Mouse (Mus musculus) lung, embryonic 15.5 days (tissue): Measurements from ENCODE around the gene Hoxd12. TPM values are rescaled to one million over a fixed set of nuclear protein-coding genes. Genes with fewer than 3 reads are reported as not detected.

Experiments
- ATAC-seq: fragments of 200-750 bp; cut with Nextera tagmentation; 2 replicates; pipeline ENCODE4 v1.8.0; 2017; ENCODE audit warnings: moderate number of reproducible peaks, borderline replicate concordance; ENCODE audit not compliant: low FRiP score, low TSS enrichment; ENCODE audit errors: extremely low read depth
- H3K27ac ChIP-seq: fragments of 300-500 bp; sonication (generic); 2 replicates; pipeline ENCODE4 v1.5.1; 2015; ENCODE audit warnings: moderate library complexity, mild to moderate bottlenecking, inconsistent platforms
- H3K27me3 ChIP-seq: fragments of 300-500 bp; sonication (generic); 2 replicates; pipeline ENCODE4 v1.6.1; 2015; ENCODE audit warnings: inconsistent platforms
- H3K36me3 ChIP-seq: fragments of 300-500 bp; sonication (generic); 2 replicates; pipeline ENCODE4 v1.6.1; 2015; ENCODE audit warnings: inconsistent platforms
- H3K4me1 ChIP-seq: fragments of 300-500 bp; sonication (generic); 2 replicates; pipeline ENCODE4 v1.6.1; 2015; ENCODE audit warnings: inconsistent platforms
- H3K4me2 ChIP-seq: fragments of 300-500 bp; sonication (generic); 2 replicates; pipeline ENCODE4 v1.6.1; 2015; ENCODE audit warnings: inconsistent platforms, mild to moderate bottlenecking, moderate library complexity
- H3K4me3 ChIP-seq: fragments of 300-500 bp; sonication (generic); 2 replicates; pipeline ENCODE4 v1.5.1; 2015; ENCODE audit warnings: mild to moderate bottlenecking, inconsistent platforms
- H3K9ac ChIP-seq: fragments of 300-500 bp; sonication (generic); 2 replicates; pipeline ENCODE4 v1.6.1; 2015; ENCODE audit warnings: inconsistent platforms
- H3K9me3 ChIP-seq: fragments of 300-500 bp; sonication (generic); 2 replicates; pipeline ENCODE4 v1.6.1; 2016; ENCODE audit warnings: inconsistent platforms
- WGBS: fragments of 180-500 bp; shearing (Covaris S2); methylation state at CpG from one replicate; pipeline ENCODE4 v1.1.7; 2015; 5-methylcytosine and 5-hydroxymethylcytosine counted together
- polyA plus RNA-seq: library from polyadenylated mRNA; unstranded; fragments of >200 nt; fragmentation: Nextera tagmentation; extraction: Ambion mirVana; gene quantifications from 2 replicates; pipeline ENCODE4 v1.2.1, GENCODE M21; 2015

Gene Hoxd12
- polyA plus RNA-seq = not detected in 2 replicates

DNA sequence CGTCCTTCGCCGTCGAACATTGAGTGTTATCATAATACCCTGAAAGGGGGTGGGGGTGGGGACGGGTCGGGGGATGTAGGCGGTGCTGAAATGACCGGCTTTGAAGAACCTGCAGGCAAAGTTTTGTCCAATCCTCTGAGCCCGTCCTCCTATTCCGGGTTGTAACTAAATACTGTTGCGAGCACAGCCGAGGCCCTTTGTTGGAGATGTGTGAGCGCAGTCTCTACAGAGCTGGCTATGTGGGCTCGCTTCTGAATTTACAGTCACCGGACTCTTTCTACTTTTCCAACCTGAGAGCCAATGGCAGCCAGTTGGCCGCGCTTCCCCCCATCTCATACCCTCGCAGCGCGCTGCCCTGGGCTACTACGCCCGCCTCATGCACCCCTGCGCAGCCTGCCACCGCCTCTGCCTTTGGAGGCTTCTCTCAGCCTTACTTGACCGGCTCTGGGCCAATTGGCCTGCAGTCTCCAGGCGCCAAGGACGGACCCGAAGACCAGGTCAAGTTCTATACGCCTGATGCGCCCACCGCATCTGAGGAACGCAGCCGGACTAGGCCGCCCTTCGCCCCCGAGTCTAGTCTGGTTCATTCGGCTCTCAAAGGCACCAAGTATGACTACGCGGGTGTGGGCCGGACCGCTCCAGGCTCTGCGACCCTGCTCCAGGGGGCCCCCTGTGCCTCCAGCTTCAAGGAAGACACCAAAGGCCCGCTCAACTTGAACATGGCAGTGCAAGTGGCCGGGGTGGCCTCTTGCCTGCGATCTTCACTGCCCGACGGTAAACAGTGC is at the start of gene Hoxd12:
Hoxd12 (plus strand) TSS at position 133 of the 785 bp plus-strand sequence.
- peaks cover 99% of the 10 kb centered on the region for H3K27me3 ChIP-seq
- ATAC-seq = no peak
- H3K4me2 ChIP-seq = no peak within 1 kb of the TSS
- 3% methylated on average over 47 of the region's 47 CpGs for WGBS
- H3K9ac ChIP-seq = no peak within 1 kb of the TSS
- H3K4me3 ChIP-seq = no peak within 1 kb of the TSS
- no peak within 1 kb of the TSS for H3K27ac ChIP-seq
- peaks cover 5% of the 10 kb centered on the region; the same call in 1 of the 2 replicates for H3K4me1 ChIP-seq
- no peaks in the 10 kb centered on the region for H3K36me3 ChIP-seq
- H3K9me3 ChIP-seq = no peaks in the 10 kb centered on the region

DNA sequence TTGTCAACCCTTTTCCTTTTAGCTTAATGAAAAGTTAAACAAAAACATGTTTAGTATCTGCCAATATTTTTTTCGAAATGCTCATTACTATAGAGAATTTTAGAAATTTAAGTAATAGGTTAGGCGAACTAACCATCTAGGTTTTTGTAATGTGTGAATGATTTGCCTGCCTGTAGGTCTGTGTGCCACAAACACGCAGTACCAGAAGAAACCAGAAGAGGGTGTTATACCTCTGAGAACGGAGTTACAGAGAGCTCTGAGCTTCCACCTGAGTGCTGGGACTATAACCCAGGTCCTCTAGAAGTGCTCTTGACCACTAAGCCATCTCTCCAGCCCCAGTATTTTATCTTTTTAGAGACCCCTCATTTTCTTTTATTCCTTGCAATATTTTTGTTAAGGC is 39.4 kb upstream of the Hoxd12 start:
- no peak for ATAC-seq

DNA sequence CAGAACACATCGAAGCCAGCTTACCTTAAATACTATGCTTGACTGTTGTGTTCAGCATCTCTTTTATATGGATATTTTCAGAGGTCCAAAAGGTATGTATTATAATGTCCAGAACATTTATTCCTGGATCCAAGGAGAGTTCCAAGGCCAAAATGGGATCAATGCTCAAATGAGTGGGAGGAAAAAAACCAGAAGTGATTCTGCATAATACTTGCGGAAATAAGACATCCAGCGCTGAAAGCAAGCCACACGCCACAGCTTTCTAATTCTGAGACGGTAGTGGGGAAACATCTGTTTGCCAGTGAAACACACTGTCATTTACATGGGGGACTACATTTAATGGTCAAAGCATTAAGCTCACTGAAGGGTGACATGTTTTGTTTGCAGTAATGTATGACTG is 32.4 kb upstream of the Hoxd12 start:
- no peak for ATAC-seq
- no peaks in the 10 kb centered on the region for H3K9me3 ChIP-seq
- WGBS = 71% methylated on average over 5 of the region's 5 CpGs
- no peaks in the 10 kb centered on the region for H3K4me1 ChIP-seq
- H3K4me2 ChIP-seq = no peak overlapping the region
- no peak overlapping the region for H3K27ac ChIP-seq
- H3K9ac ChIP-seq = no peak overlapping the region
- H3K4me3 ChIP-seq = no peak overlapping the region
- H3K36me3 ChIP-seq = no peaks in the 10 kb centered on the region
- H3K27me3 ChIP-seq = peaks cover 36% of the 10 kb centered on the region

More for the DNA sequence above, 39.4 kb upstream of the Hoxd12 start:
- Histone ChIP-seq H3K4me1 (no peaks in the 10 kb centered on the region), H3K9me3 (no peaks in the 10 kb centered on the region), H3K27ac (no peak overlapping the region), H3K4me3 (no peak overlapping the region), H3K9ac (no peak overlapping the region), H3K27me3 (no peaks in the 10 kb centered on the region), H3K36me3 (no peaks in the 10 kb centered on the region), H3K4me2 (no peak overlapping the region)
- 64% methylated on average over 4 of the region's 4 CpGs for WGBS

DNA sequence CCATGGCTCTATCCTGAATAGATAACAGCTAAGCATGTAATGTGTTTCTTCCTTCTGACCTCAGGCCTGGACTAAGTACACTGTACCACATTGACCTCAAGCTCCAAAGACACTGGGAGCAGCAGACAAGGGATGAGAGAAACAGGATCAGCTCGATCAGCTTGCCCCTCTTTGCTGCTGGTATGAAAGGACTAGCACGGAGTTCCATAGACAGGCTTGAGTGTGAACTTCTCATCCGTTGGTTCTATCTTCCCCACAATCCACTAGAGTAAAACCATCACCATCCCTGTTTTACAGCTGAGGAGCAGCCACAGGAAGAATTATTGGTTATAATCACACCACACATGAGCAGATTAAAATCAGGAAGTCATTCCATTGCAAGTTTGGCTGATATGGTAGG is 29.2 kb upstream of the Hoxd12 start:
- peaks cover 68% of the 10 kb centered on the region for H3K27me3 ChIP-seq
- H3K27ac ChIP-seq = no peak overlapping the region
- no peak overlapping the region for H3K4me2 ChIP-seq
- H3K4me1 ChIP-seq = no peaks in the 10 kb centered on the region
- no peaks in the 10 kb centered on the region for H3K36me3 ChIP-seq
- 79% methylated on average over 3 of the region's 3 CpGs for WGBS
- H3K9ac ChIP-seq = no peak overlapping the region
- ATAC-seq = no peak
- H3K9me3 ChIP-seq = no peaks in the 10 kb centered on the region
- no peak overlapping the region for H3K4me3 ChIP-seq

DNA sequence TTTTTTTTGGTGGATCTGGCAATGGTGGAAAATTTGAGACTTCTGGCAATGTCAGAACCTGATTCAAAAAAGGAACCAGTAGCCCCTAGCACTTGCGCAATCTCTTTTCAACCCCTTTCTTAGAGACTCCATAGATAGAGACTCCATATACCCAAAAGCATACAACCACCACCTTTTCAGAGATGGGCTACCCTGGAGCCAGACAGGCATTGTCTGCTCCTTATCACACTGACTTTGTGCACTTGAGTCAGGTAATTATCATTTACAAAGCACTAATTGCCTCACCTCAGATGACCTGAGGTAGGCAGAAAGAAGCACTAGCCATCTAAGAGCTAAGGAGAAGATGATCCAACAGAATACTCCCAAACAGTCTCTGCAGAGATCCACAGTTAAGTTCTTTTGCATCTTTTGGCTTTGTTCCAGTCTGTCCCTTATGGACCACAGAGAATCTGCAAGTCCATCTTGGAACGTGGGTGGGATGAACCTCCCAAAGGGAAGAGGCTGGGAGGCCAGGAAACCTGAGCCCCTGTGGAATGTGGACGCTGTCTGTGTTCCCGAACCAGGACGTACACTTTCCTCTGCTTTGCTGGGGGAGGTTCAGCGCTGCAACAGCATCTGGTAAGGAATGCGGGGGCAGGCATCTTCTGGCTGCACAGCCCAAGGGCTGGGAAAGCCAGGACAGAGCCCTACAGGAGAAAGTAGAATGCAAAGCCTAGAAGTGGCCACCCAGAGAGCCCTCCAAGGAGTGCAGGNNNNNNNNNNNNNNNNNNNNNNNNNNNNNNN is 27.5 kb upstream of the Hoxd12 start:
- Histone ChIP-seq H3K27ac (no peak overlapping the region), H3K9ac (no peak overlapping the region), H3K4me2 (no peak overlapping the region), H3K9me3 (no peaks in the 10 kb centered on the region), H3K4me3 (no peak overlapping the region), H3K4me1 (no peaks in the 10 kb centered on the region), H3K36me3 (no peaks in the 10 kb centered on the region), H3K27me3 (peaks cover 85% of the 10 kb centered on the region)
- 15% methylated on average over 7 of the region's 7 CpGs for WGBS
- ATAC-seq = no peak

DNA sequence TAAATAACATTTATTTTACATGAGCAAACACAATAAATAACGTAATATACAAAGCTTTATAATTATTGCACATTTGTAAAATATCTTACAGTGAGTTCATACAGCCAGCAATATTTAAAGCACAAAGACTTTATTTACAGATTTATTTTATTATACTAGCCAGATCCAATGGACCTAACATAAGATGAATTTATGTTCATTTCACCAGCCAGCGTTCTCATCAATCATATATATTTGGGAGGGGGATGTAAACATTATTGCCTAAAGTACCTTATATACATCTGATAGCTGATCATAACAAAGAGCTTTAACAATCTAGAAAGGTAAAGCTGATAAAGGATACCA is 21.8 kb upstream of the Hoxd12 start:
- 32% methylated on average over 2 of the region's 2 CpGs for WGBS

DNA sequence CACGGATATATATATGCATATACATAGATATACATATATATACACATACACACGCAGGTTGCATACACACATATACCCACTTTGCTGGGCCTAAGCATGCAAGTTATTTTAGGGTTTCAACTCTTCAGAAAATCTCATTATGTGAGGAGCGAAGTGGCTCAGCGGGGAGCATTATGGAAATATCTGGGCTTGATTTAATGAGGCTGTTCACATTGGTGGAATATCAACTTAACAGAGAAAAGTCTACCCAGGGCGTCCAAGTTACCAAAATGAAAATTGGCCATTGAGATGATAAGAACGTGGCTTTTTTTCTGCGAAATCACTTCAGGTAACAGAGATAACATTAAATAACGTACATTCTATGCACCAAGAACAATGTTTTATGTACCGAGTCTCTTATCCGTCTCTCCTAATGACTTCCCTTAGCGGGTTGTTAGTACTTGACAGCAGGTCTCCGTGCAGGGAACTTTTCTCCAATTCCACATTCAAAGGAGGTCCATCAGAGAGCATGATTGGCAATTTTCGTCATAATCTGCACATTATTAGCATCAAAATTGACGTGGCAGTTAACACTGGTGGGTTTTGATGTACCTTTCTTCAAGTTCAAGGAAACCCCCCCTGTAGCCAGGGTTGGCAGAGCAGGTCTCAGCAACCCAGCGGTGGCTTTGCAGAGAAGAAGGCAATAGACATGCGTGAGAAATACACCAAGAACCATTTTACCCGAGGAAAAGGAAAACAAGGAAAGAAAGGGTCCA is 20.9 kb upstream of the Hoxd12 start:
- Histone ChIP-seq H3K36me3 (no peaks in the 10 kb centered on the region), H3K9ac (no peak overlapping the region), H3K27me3 (peaks cover 91% of the 10 kb centered on the region), H3K4me3 (no peak overlapping the region), H3K9me3 (no peaks in the 10 kb centered on the region), H3K4me1 (peaks cover 18% of the 10 kb centered on the region), H3K4me2 (no peak overlapping the region), H3K27ac (no peak overlapping the region)
- ATAC-seq = no peak
- 15% methylated on average over 17 of the region's 17 CpGs for WGBS

More for the DNA sequence above, 21.8 kb upstream of the Hoxd12 start:
- no peak for ATAC-seq
- H3K27ac ChIP-seq = no peak overlapping the region
- peaks cover 16% of the 10 kb centered on the region for H3K4me1 ChIP-seq
- H3K9ac ChIP-seq = no peak overlapping the region
- peaks cover 92% of the 10 kb centered on the region for H3K27me3 ChIP-seq
- H3K4me2 ChIP-seq = no peak overlapping the region
- no peak overlapping the region for H3K4me3 ChIP-seq
- no peaks in the 10 kb centered on the region for H3K36me3 ChIP-seq
- no peaks in the 10 kb centered on the region for H3K9me3 ChIP-seq

DNA sequence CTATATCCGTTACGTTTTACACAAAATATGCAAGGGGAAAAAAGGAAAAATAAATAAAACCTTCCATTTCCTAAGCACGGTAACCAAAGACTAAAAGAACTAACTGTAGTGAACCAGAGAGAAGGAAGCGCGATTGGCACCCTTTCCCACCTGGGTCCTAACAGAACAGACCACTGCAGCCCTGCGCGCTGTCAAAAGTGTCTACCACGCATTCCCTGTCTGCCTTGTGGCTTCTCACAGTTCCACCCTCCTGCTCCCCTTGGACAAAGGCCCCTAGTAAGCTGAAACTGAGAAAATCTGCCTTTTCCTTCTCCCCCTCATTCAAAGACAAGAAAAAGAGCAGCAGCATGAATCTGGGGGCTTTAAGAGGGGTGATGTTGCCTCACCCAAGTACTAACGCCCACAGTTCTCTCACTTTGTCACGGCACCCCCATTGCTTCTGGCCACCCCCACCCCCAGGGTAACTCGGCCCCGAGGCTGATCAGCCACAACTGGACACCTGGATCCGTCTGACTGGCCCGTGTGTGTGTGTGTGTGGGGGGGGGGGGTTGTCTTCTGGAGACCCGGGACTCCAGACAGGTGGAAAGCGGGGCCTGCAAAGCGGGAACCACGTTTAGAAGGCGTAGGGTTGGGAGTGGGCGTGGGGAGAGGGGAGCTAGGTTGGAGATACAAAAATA is 19.9 kb upstream of the Hoxd12 start:
- Histone ChIP-seq H3K9me3 (no peaks in the 10 kb centered on the region), H3K9ac (no peak overlapping the region), H3K27me3 (peaks cover 91% of the 10 kb centered on the region), H3K36me3 (no peaks in the 10 kb centered on the region), H3K4me1 (peaks cover 20% of the 10 kb centered on the region), H3K27ac (no peak overlapping the region), H3K4me3 (no peak overlapping the region), H3K4me2 (no peak overlapping the region)
- no peak; the same call in 1 of the 2 replicates for ATAC-seq
- 3% methylated on average over 20 of the region's 20 CpGs for WGBS

DNA sequence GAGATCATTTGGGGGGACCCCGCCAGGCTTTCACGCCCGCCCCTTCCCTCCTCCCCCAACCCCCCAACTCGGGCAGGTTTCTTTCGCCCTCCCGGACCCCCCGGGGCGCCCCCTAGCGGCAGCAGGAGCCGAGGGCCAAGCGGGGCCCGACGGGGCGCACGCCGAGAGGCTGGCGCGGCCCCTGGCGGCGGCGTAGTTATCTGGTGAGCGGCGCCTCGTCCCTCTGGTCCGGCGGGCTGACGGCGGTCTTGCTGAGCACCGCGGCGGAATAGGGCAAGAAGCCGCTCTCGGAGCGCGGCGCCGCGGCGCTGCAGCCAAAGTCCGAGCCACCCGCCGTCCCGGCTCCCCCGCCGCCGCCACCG is 19.4 kb upstream of the Hoxd12 start:
- 0% methylated on average over 6 of the region's 47 CpGs for WGBS

DNA sequence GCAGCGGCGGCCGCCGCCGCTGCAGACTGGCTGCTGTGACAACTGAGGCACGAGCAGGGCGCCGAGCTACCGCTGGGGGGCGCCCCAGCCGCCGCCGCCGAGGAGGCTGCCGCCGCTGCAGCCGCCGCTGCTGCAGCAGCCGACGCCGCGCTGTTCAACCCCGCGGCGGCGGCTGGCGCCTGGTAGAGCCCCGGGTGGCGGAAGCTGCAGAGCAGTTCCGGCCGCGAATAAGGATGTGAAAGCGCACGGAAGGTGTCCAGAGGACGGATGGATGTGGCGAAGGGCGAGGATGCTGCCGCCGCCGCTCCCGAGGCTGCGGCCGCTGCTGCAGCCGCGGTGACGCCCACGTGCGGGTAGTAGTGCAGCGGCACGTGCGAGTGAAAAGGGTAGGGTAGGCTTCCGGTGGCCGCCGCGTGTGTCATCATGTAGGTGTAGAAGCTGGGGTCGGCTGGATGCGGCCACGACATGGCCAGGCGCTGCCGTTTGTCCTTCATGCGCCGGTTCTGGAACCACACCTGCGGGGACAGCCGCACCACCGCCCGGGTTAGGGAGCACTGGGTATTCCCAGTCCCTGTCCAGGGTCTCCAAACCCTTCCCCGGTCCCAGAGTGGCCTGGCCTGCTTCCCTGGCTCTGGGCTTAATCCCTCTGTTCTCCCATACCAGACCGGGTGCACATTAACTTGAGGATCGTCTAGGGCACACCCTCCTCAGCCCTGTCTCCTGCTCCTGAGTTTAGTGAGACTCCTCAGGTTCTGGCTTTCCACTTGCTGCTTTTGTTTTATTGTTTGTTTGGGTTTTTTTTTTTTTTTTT is 18.8 kb upstream of the Hoxd12 start:
- peaks cover 91% of the 10 kb centered on the region for H3K27me3 ChIP-seq
- no peaks in the 10 kb centered on the region for H3K9me3 ChIP-seq
- peak overlapping the region; percentile 54 for H3K4me2 ChIP-seq
- no peaks in the 10 kb centered on the region for H3K36me3 ChIP-seq
- H3K4me1 ChIP-seq = peaks cover 20% of the 10 kb centered on the region
- no peak overlapping the region for H3K27ac ChIP-seq
- peak overlapping the region; percentile 35 for H3K4me3 ChIP-seq
- no peak overlapping the region; the same call in 1 of the 2 replicates for H3K9ac ChIP-seq
- WGBS = 1% methylated on average over 61 of the region's 69 CpGs
- ATAC-seq = no peak; the same call in 1 of the 2 replicates

More for the DNA sequence above, 19.4 kb upstream of the Hoxd12 start:
- Histone ChIP-seq H3K27me3 (peaks cover 91% of the 10 kb centered on the region), H3K4me1 (peaks cover 20% of the 10 kb centered on the region), H3K4me3 (peak overlapping the region; percentile 35), H3K36me3 (no peaks in the 10 kb centered on the region), H3K9me3 (no peaks in the 10 kb centered on the region), H3K9ac (no peak overlapping the region), H3K4me2 (peak overlapping the region; percentile 54), H3K27ac (no peak overlapping the region)
- ATAC-seq = no peak

DNA sequence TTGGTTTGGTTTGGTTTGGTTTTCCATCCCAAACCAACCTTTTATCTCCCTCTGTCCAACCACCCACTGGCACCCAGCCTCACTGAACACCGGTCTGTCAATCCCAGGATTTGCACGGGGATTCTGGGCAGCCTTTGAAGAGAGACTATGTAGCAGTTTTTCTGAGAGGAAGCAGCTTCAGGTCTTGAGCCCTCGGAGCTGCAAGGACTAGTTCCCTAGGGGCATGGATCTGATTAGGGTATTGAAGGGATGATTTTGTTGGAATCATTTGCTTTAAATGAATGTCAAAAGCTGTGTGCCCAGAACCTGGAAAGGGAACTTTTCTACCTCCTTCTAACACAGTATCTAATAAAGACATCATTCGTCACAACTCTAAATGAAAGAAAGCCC is 18.2 kb upstream of the Hoxd12 start:
- Histone ChIP-seq H3K4me1 (peaks cover 23% of the 10 kb centered on the region), H3K9ac (no peak overlapping the region)

More for the DNA sequence above, 18.2 kb upstream of the Hoxd12 start:
- Histone ChIP-seq H3K36me3 (no peaks in the 10 kb centered on the region), H3K4me2 (no peak overlapping the region), H3K27ac (no peak overlapping the region), H3K9me3 (no peaks in the 10 kb centered on the region), H3K27me3 (peaks cover 91% of the 10 kb centered on the region), H3K4me3 (no peak overlapping the region)
- ATAC-seq = no peak
- 4% methylated on average over 4 of the region's 4 CpGs for WGBS
